Comparison of ENCODE assay signal across 8 mouse cellular contexts in genomic region chr1:86503906-86504696, GRCm38 (mm10). TPM values are rescaled to one million over a fixed set of nuclear protein-coding genes. Genes with fewer than 3 reads are reported as not detected.
DNase-seq lines count a peak whose midpoint lies in the region; ATAC-seq and TF ChIP-seq lines count a peak whose summit lies in the region.

No protein-coding gene starts in this region.

- H3K4me3 ChIP-seq in embryonic facial prominence, embryonic 15.5 days (replicated peaks), result peak overlapping the region; percentile 56
- peak overlapping the region; percentile 44 for H3K4me3 ChIP-seq in limb, embryonic 14.5 days (replicated peaks; ENCODE audit: low read length)
- H3K4me3 ChIP-seq in midbrain, embryonic 16.5 days (ENCODE audit: low read depth, low read length), result peak overlapping the region; percentile 39

- H3K27me3 ChIP-seq in embryonic facial prominence, embryonic 15.5 days, result no peaks in the 10 kb centered on the region
- no peaks in the 10 kb centered on the region for H3K27me3 ChIP-seq in limb, embryonic 14.5 days (ENCODE audit: control insufficient read depth, insufficient read depth, low read length)
- H3K27me3 ChIP-seq in midbrain, embryonic 16.5 days (ENCODE audit: control insufficient read depth, insufficient read depth, low read depth, low read length), result no peaks in the 10 kb centered on the region

- peaks cover 60% of the 10 kb centered on the region for H3K4me1 ChIP-seq in embryonic facial prominence, embryonic 15.5 days
- H3K4me1 ChIP-seq in limb, embryonic 14.5 days (ENCODE audit: control insufficient read depth, insufficient read depth, low read length), result peaks cover 40% of the 10 kb centered on the region
- peaks cover 32% of the 10 kb centered on the region for H3K4me1 ChIP-seq in midbrain, embryonic 16.5 days (ENCODE audit: control insufficient read depth, insufficient read depth, low read length)

- H3K4me2 ChIP-seq in embryonic facial prominence, embryonic 15.5 days (replicated peaks), result peak overlapping the region; percentile 66
- peak overlapping the region; percentile 77 for H3K4me2 ChIP-seq in limb, embryonic 14.5 days (replicated peaks; ENCODE audit: low read depth, low read length, severe bottlenecking)
- peak overlapping the region; percentile 75 for H3K4me2 ChIP-seq in midbrain, embryonic 16.5 days (ENCODE audit: low read length)

- H3K27ac ChIP-seq in embryonic facial prominence, embryonic 15.5 days (replicated peaks), result peak overlapping the region; percentile 99
- peak overlapping the region; percentile 99 for H3K27ac ChIP-seq in limb, embryonic 14.5 days (replicated peaks; ENCODE audit: low read depth, low read length)
- peak overlapping the region; percentile 85 for H3K27ac ChIP-seq in midbrain, embryonic 16.5 days (ENCODE audit: low read length)

- under 1% methylated on average over 64 of the region's 64 CpGs for WGBS in embryonic facial prominence, embryonic 15.5 days
- WGBS in limb, embryonic 14.5 days, result under 1% methylated on average over 63 of the region's 64 CpGs
- WGBS in midbrain, embryonic 16.5 days, result 0% methylated on average over 61 of the region's 64 CpGs

- DNase-seq in 3134 (ENCODE audit: extremely low read depth, insufficient read length, low spot score), result peak; percentile 99
- peak; percentile 97 to 99 for DNase-seq in adrenal gland, postnatal 36 days
- peak; percentile 94 for DNase-seq in heart, adult 8-10 months (ENCODE audit: low spot score)
- DNase-seq in kidney, adult 9 months, result peak; percentile 97
- DNase-seq in limb, embryonic 14.5 days (ENCODE audit: low spot score), result peak; percentile 98
- peak; percentile 85 to 89 for DNase-seq in spleen, postnatal 10 days (ENCODE audit: low spot score in 2 of 2)

- H3K36me3 ChIP-seq in embryonic facial prominence, embryonic 15.5 days, result no peaks in the 10 kb centered on the region
- H3K36me3 ChIP-seq in limb, embryonic 14.5 days (ENCODE audit: control insufficient read depth, insufficient read depth, low read length), result no peaks in the 10 kb centered on the region
- H3K36me3 ChIP-seq in midbrain, embryonic 16.5 days (ENCODE audit: control insufficient read depth, insufficient read depth, low read length), result no peaks in the 10 kb centered on the region

- H3K9ac ChIP-seq in embryonic facial prominence, embryonic 15.5 days, result peak overlapping the region; percentile 65
- peak overlapping the region; percentile 80 for H3K9ac ChIP-seq in limb, embryonic 14.5 days (ENCODE audit: low read depth, low read length, severe bottlenecking)
- peak overlapping the region; percentile 66 for H3K9ac ChIP-seq in midbrain, embryonic 16.5 days (ENCODE audit: low read depth, low read length)

- peak; percentile 90 for ATAC-seq in embryonic facial prominence, embryonic 15.5 days (ENCODE audit: insufficient number of reproducible peaks, low FRiP score, low TSS enrichment, low read depth)
- peak; percentile 91 for ATAC-seq in limb, embryonic 14.5 days (ENCODE audit: low FRiP score, low read depth)
- peak; percentile 88 for ATAC-seq in midbrain, embryonic 16.5 days

- TF ChIP-seq POLR2A in limb, embryonic 14.5 days (IDR thresholded peaks at IDR 0.05; ENCODE audit: borderline replicate concordance, extremely low read depth, insufficient read depth, insufficient read length), result peak; percentile 72; the same call in 1 of the 2 replicates

- no peaks in the 10 kb centered on the region for H3K9me3 ChIP-seq in embryonic facial prominence, embryonic 15.5 days (replicated peaks)
- no peaks in the 10 kb centered on the region for H3K9me3 ChIP-seq in limb, embryonic 14.5 days (ENCODE audit: control insufficient read depth, low read length)
- no peaks in the 10 kb centered on the region for H3K9me3 ChIP-seq in midbrain, embryonic 16.5 days (replicated peaks; ENCODE audit: control insufficient read depth, low read length, poor library complexity, severe bottlenecking)

RNA-seq across cellular contexts. Expression of gene Ptma, which starts 22.4 kb away (rescaled TPM):
- total RNA-seq in adrenal gland, postnatal 36 days (2021), result 100 to 1,000 TPM; 546 to 552 TPM
- 1,945 and 2,079 TPM in 2 replicates for polyA plus RNA-seq in embryonic facial prominence, embryonic 15.5 days (2015; fragmentation: Nextera tagmentation; extraction: Ambion mirVana)
- total RNA-seq in heart, adult 8-10 months (2022), result 100 to 1,000 TPM; 183 to 230 (median 211) TPM
- 1,648 and 3,055 TPM in 2 replicates for polyA plus RNA-seq in limb, embryonic 14.5 days (2012; rRNA removed)
- 2,429 and 2,674 TPM in 2 replicates for polyA plus RNA-seq in limb, embryonic 14.5 days (2014; fragmentation: Nextera tagmentation; extraction: Ambion mirVana)
- 1,375 and 1,671 TPM in 2 replicates for polyA plus RNA-seq in midbrain, embryonic 16.5 days (2015; fragmentation: Nextera tagmentation; extraction: Ambion mirVana)

Comparison
In these comparisons a context has a peak if more than half of its experiments do, and no peak if none do; other contexts are left out.
1. Peak in every context shown above with its lines: DNase-seq, ATAC-seq, H3K4me3 ChIP-seq and H3K27ac ChIP-seq.